Mouse (Mus musculus): ENCODE results near the gene Tmem44.

Gene Tmem44

DNA sequence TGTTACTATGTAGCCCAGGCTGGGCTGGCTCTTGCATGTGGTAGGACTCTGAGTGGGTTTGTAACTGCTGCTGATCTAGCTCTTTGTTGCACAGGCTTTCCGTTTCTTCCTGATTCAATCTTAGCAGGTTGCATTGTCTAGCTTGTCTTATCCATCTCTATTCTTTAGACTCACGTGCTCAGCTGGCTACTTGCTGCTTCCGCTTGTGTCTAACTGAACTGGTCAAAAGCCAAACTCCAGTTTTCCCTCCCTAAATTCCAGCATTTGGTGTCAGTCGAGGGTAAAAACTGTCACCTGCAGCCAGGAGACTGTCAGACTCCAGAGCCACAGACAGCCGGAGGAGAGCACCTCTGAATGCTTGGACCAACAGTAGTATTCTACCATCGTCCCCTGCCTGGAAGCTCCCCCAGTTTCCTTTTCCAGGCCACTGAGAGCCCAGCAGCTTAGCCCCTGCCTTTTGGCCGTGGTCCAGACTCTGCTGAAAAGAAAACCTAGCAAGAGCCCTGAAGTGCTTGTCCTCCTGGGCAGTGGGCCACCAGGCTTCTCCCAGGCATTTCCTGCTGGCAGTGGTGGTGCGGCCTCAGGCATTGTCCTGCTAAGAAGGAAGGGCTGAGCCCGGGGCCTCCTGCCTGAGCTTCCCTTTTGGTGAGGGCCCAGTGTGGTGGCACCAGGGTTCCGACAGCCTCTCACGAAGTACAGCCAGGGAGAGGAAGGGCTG is 2.1 kb upstream of the Tmem44 start:
- DNase-seq (ENCODE audit: low spot score): peak; percentile 80

- DNase-seq (ENCODE audit: low spot score): peak; percentile 87
Measured at GRCm38 (mm10) chr16:30549966-30550747, 485 bp downstream of the Tmem44 start.

GRCm38 (mm10) chr16:30549516-30549915 is 1.1 kb downstream of the Tmem44 start:
- no peak for DNase-seq (ENCODE audit: low spot score)

DNA sequence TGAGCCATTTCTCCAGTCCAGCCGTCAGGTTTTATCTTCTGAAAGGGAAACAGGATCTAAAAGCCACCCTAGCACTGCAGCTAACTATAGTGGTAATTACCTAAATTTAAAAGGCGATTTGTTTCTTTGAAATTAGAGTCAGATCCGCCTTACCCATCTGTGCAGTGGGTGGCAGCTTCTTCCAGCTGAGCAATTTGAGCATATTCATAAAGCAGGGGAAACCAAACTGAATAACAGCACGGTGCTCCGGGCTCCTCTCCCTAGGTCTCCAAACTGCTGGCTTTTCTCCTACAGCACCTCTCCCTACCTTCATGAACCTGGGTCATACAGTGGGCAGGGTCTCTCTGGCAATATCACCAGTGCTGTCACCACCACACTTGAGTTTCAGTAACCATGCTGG is 2.4 kb downstream of the Tmem44 start:
- no peak for DNase-seq (ENCODE audit: low spot score)

- DNase-seq (ENCODE audit: low spot score): no peak
Measured at GRCm38 (mm10) chr16:30544693-30545092, 5.9 kb downstream of the Tmem44 start.

- DNase-seq (ENCODE audit: low spot score): no peak
Measured at GRCm38 (mm10) chr16:30543386-30543785, 7.3 kb downstream of the Tmem44 start.

GRCm38 (mm10) chr16:30542826-30543225 is 7.8 kb downstream of the Tmem44 start:
- DNase-seq (ENCODE audit: low spot score): no peak

- no peak for DNase-seq (ENCODE audit: low spot score)
Measured at GRCm38 (mm10) chr16:30540107-30541001, 10.3 kb downstream of the Tmem44 start.

GRCm38 (mm10) chr16:30539433-30539832 is 11.2 kb downstream of the Tmem44 start:
- DNase-seq (ENCODE audit: low spot score): peak; percentile 81

DNA sequence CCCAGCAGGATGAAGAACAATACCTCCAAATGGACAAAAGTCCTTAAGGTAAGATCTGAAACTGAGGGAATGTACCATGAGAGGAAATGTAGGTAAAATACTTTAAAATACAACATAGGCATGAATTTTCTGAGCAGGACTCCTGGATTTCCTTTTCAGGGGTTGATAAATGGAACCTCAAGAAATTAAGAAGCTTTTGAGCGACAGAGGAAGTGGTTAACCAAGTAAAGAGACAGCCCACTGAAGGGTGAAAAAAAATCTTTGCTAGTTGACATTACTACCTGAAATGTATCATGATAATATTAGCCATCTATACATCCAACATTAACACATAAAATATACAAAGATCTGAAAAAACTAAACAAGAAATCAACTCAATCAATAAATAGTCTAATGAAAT is 15.6 kb downstream of the Tmem44 start:
- no peak for DNase-seq (ENCODE audit: low spot score)

GRCm38 (mm10) chr16:30533592-30533991 is 17.1 kb downstream of the Tmem44 start:
- DNase-seq (ENCODE audit: low spot score): no peak

DNA sequence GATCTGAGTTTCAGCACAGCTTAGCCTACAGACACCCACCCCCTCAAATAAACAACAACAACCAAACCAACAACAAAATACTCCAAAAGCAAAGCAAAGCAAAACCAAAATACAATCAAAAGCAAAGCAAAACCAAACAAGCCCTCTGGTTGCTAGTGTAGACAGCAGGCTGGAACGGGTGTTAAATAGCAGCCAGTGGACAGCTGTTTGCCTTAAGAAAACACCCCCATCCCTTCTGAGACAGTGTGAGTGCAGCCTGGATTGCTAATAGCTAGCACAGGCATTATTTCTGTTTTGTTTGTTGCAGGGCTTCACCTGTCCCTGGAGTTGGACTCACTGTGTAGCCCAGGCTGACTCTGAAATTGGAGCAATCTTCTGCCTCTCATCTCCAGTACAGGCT is 17.7 kb downstream of the Tmem44 start:
- no peak for DNase-seq (ENCODE audit: low spot score)

DNA sequence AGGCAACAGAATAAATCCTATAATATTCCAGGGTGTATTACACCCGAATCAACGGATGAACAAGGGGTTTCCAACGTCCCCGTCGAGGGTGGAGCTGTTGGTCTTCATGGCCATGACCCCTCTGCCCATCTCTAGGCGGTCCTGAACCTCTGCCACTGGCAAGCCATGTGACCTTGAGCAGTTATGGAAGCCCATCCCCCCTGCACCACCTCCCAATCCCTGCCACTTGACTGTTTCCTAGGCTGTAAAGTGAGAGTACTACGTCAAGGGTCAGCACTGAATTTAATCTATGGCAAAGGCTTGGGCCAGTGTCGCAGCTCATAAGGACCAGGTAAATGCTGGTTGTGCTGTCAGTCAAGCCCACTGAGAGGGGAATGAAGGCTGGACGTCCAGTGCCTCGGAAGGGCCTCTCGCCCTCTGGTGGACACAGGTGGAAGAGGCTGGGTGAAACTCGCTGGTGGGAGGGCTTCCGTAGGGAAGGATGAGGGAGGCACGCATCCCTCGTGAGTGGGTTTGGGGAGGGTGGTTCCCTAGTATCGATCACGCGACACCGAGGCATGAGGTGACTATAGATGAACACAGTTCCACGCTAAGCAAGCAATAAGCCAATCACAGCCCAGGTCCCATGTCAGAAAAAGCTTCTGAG is 18.8 kb downstream of the Tmem44 start:
- DNase-seq (ENCODE audit: low spot score): peak; percentile 77

- DNase-seq (ENCODE audit: low spot score): no peak
Measured at GRCm38 (mm10) chr16:30530815-30531214, 19.8 kb downstream of the Tmem44 start.

DNA sequence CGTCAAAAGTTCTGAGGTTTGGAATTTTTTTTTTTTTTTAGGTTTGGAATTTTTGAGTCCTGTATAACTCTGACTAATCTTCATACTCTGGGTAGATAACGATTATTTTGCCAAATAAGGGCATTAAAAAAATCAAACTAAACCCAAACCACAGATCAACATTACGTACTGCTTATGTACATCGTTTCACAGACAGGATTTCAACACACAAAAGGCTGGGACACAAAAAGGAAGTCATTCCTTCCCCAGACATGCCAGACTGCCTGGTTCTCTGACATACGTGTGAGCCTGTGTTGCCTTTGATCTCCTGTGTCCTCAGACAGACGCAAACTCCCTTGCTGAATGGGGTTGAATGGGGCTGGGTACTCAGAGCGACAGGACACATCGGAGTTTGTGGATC is 22.3 kb downstream of the Tmem44 start:
- DNase-seq (ENCODE audit: low spot score): no peak

DNA sequence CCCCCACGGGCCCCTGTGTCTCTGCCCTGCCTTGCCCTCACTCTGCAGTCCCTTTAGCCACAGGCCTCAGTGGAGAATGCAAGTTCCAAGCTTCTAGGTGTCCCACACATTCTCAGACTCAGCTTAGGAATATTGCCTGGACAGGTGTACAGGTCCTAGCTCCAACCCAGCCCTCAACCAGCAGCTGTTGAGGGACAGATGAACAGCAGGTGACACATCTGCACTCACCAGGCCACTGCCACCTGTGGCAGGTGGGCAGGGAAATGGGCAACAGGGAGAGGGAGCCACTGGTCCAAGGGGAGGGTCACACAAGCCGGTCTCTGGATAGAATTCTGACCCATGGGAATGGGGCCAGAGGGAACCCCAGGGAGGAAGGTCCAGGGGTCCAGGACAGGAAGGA is 22.8 kb downstream of the Tmem44 start:
- no peak for DNase-seq (ENCODE audit: low spot score)

GRCm38 (mm10) chr16:30525756-30526155 is 24.9 kb downstream of the Tmem44 start:
- DNase-seq (ENCODE audit: low spot score): no peak

DNA sequence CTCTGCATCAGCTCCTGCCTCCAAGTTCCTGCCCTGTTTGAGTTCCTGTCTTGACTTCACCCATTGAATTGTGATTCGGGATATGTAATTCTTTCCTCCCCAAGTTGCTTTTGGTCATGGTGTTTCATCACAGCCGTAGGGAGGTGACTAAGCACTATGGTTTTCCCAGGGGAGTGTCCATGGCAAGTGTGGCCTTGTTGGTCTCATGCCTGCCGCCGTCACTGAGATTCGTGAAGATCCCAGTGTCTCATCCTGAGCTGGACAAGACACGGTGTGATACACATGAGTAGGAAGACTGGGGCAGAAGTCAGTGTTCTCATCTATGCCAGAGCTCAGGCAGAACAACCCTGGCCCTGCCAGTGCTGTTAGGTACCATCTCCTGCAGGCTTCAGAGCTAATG is 26.2 kb downstream of the Tmem44 start:
- no peak for DNase-seq (ENCODE audit: low spot score)

GRCm38 (mm10) chr16:30522253-30522940 is 28.2 kb downstream of the Tmem44 start:
- DNase-seq (ENCODE audit: low spot score): peak; percentile 65

- peak; percentile 54 for DNase-seq (ENCODE audit: low spot score)
Measured at GRCm38 (mm10) chr16:30521147-30521546, 29.5 kb downstream of the Tmem44 start.

- DNase-seq (ENCODE audit: low spot score): peak; percentile 93
Measured at GRCm38 (mm10) chr16:30520361-30520823, 30.2 kb downstream of the Tmem44 start.
